Mouse (Mus musculus) activated CD4-positive, CD25-positive, alpha-beta regulatory T cell, adult 4 months (primary cell): ENCODE measurements around the gene Jdp2. TPM values are rescaled to one million over a fixed set of nuclear protein-coding genes. Genes with fewer than 3 reads are reported as not detected.

ENCODE experiments used
- ATAC-seq: one replicate; pipeline ENCODE4 v1.8.0; 2017
- polyA plus RNA-seq, 2 experiments: library from polyadenylated mRNA; unstranded; fragments of 100-300 nt; shearing (Covaris generic); gene quantifications; one replicate each; pipeline ENCODE4 v1.2.1; 2017

The Jdp2 gene
- polyA plus RNA-seq = not detected

- ATAC-seq = peak; percentile 54
Observed at GRCm38 (mm10) chr12:85598611-85599477, at the start of gene Jdp2. Gene Jdp2, plus strand, starts transcription at chr12:85599027.

GRCm38 (mm10) chr12:85549661-85550060, 49.2 kb upstream of the Jdp2 start:
- ATAC-seq = no peak

- no peak for ATAC-seq
Observed at GRCm38 (mm10) chr12:85550435-85550834, 48.4 kb upstream of the Jdp2 start.

- ATAC-seq = no peak
Observed at GRCm38 (mm10) chr12:85559299-85559698, 39.5 kb upstream of the Jdp2 start.

- no peak for ATAC-seq
Observed at GRCm38 (mm10) chr12:85565441-85565840, 33.4 kb upstream of the Jdp2 start.

GRCm38 (mm10) chr12:85568298-85568697, 30.5 kb upstream of the Jdp2 start:
- ATAC-seq = no peak

- ATAC-seq = no peak
Observed at GRCm38 (mm10) chr12:85569393-85570157, 29.3 kb upstream of the Jdp2 start.

GRCm38 (mm10) chr12:85570158-85570540, 28.7 kb upstream of the Jdp2 start:
- no peak for ATAC-seq

- ATAC-seq = no peak
Observed at GRCm38 (mm10) chr12:85571312-85571711, 27.5 kb upstream of the Jdp2 start.

- ATAC-seq = no peak
Observed at GRCm38 (mm10) chr12:85572047-85572475, 26.8 kb upstream of the Jdp2 start.

- ATAC-seq = no peak
Observed at GRCm38 (mm10) chr12:85574806-85575495, 23.9 kb upstream of the Jdp2 start.

GRCm38 (mm10) chr12:85575496-85575840, 23.4 kb upstream of the Jdp2 start:
- ATAC-seq = no peak

GRCm38 (mm10) chr12:85581261-85582066, 17.4 kb upstream of the Jdp2 start:
- no peak for ATAC-seq

- no peak for ATAC-seq
Observed at GRCm38 (mm10) chr12:85582067-85582316, 16.8 kb upstream of the Jdp2 start.

- ATAC-seq = no peak
Observed at GRCm38 (mm10) chr12:85585761-85586258, 13.0 kb upstream of the Jdp2 start.

- ATAC-seq = no peak
Observed at GRCm38 (mm10) chr12:85589870-85590382, 8.9 kb upstream of the Jdp2 start.

- ATAC-seq = peak; percentile 99
Observed at GRCm38 (mm10) chr12:85592943-85593342, 5.9 kb upstream of the Jdp2 start.

- ATAC-seq = no peak
Observed at GRCm38 (mm10) chr12:85594390-85594789, 4.4 kb upstream of the Jdp2 start.

- no peak for ATAC-seq
Observed at GRCm38 (mm10) chr12:85598053-85598452, 774 bp upstream of the Jdp2 start.

- peak; percentile 33 for ATAC-seq
Observed at GRCm38 (mm10) chr12:85599478-85600152, 788 bp downstream of the Jdp2 start.

- ATAC-seq = no peak
Observed at GRCm38 (mm10) chr12:85600637-85601036, 1.8 kb downstream of the Jdp2 start.

- no peak for ATAC-seq
Observed at GRCm38 (mm10) chr12:85601531-85601930, 2.7 kb downstream of the Jdp2 start.
